Mouse (Mus musculus) heart, adult 2 months (tissue): ENCODE results near the gene Pcdh15.

Experiments
- CTCF ChIP-seq: fragments of 200-600 bp; IDR thresholded peaks from 2 replicates; pipeline ENCODE4 v1.8.1; 2022; ENCODE audit warnings: antibody characterized with exemption, mild to moderate bottlenecking, moderate library complexity
- POLR2A ChIP-seq: fragments of 200-500 bp; IDR thresholded peaks from 2 replicates; pipeline ENCODE4 v1.6.1; 2011; ENCODE audit warnings: mild to moderate bottlenecking, low read depth, low read length, control low read depth; ENCODE audit not compliant: insufficient read depth

GRCm38 (mm10) chr10:74220439-74220838 is 1121.3 kb downstream of the Pcdh15 start:
- TF ChIP-seq CTCF: no peak
- TF ChIP-seq POLR2A: no peak
